Mouse (Mus musculus) midbrain, embryonic 13.5 days (tissue): ENCODE data around the gene 4930404H24Rik. TPM values are rescaled to one million over a fixed set of nuclear protein-coding genes. Genes with fewer than 3 reads are reported as not detected.
A peak's percentile ranks its signal among the peaks of the same experiment; 100 is the strongest.

ENCODE experiments used
- ATAC-seq: fragments of 200-750 bp; cut with Nextera tagmentation; 2 replicates; pipeline ENCODE4 v1.8.0; 2017; ENCODE audit warnings: mild to moderate bottlenecking, moderate TSS enrichment, moderate library complexity
- H3K27ac ChIP-seq: fragments of 300-500 bp; sonication (generic); 2 replicates; pipeline ENCODE4 v1.5.1; 2015; ENCODE audit warnings: inconsistent platforms, mild to moderate bottlenecking, moderate library complexity
- H3K27me3 ChIP-seq: fragments of 300-500 bp; sonication (generic); 2 replicates; pipeline ENCODE4 v1.6.1; 2015; ENCODE audit warnings: mild to moderate bottlenecking, inconsistent platforms
- H3K36me3 ChIP-seq: fragments of 300-500 bp; sonication (generic); 2 replicates; pipeline ENCODE4 v1.6.1; 2015; ENCODE audit warnings: mild to moderate bottlenecking, inconsistent platforms
- H3K4me1 ChIP-seq: fragments of 300-500 bp; sonication (generic); replicated peaks from 2 replicates; pipeline ENCODE4 v1.6.1; 2015; ENCODE audit warnings: inconsistent platforms
- H3K4me2 ChIP-seq: fragments of 300-500 bp; sonication (generic); replicated peaks from 2 replicates; pipeline ENCODE4 v1.6.1; 2015; ENCODE audit warnings: moderate library complexity, mild to moderate bottlenecking, inconsistent platforms
- H3K4me3 ChIP-seq: fragments of 300-500 bp; sonication (generic); replicated peaks from 2 replicates; pipeline ENCODE4 v1.5.1; 2015; ENCODE audit warnings: mild to moderate bottlenecking, inconsistent platforms
- H3K9ac ChIP-seq: fragments of 300-500 bp; sonication (generic); replicated peaks from 2 replicates; pipeline ENCODE4 v1.6.1; 2015; ENCODE audit warnings: mild to moderate bottlenecking, inconsistent platforms
- H3K9me3 ChIP-seq: fragments of 300-500 bp; sonication (generic); 2 replicates; pipeline ENCODE4 v1.6.1; 2016; ENCODE audit warnings: mild to moderate bottlenecking, inconsistent platforms
- WGBS: fragments of 180-500 bp; shearing (Covaris S2); methylation state at CpG from one replicate; pipeline ENCODE4 v1.1.7; 2015; 5-methylcytosine and 5-hydroxymethylcytosine counted together
- polyA plus RNA-seq: library from polyadenylated mRNA; unstranded; fragments of >200 nt; fragmentation: Nextera tagmentation; extraction: Ambion mirVana; gene quantifications from 2 replicates; pipeline ENCODE4 v1.2.1, GENCODE M21; 2015

The 4930404H24Rik gene
- polyA plus RNA-seq, 1 experiment from 2014 or later, result not detected

DNA sequence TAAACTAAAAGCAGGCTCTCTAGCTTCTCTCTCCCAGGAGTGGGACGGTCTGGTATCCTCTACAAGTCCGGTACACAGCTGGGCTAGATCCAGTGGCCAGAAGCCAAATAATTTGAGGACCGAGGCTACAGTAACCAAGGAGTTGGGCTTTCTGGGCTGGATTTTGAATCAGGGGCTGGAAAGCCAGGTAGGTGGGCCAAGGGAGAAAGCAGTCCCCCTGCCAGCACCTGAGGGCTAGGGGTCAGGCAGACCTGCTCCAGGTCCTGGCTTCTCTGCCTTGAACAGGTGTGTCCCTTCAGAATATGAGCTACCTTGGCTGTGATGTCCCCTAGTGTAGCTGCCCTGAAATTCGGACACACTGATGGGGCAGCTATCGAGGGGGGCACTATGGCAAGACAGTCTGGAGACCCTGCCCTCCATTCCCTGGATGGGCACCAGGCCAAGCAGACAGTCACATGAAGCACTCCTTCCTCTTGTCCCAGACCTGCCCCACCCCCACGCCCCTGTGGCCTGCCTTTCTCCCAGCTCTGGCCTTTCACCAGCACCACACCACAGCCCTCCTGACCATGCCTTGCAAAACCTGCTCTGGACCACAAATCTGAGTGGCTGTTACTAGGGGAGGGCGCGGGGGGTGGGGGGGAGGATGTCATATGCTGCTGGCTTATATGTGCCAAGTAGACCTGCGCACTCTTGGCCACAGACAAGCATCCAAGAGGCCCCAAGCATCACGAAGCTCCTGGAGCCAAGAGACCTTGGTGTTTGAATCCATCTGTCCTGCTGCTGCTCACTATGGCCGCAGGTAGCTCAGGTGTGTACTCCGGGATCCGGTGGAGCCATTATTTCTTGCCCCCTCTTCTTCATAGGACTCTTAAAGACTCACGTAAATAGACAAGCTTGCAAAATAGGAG lies 20.1 kb downstream of the 4930404H24Rik start:
- ATAC-seq, result no peak
- no peaks in the 10 kb centered on the region for H3K9me3 ChIP-seq
- H3K27me3 ChIP-seq, result no peaks in the 10 kb centered on the region
- 0 out of 2 replicates have a peak overlapping the region, but pooled peaks have one; percentile 7 for H3K9ac ChIP-seq
- WGBS, result 78% methylated on average over 14 of the region's 14 CpGs
- H3K4me2 ChIP-seq, result no peak overlapping the region
- H3K4me1 ChIP-seq, result peaks cover 65% of the 10 kb centered on the region
- H3K4me3 ChIP-seq, result no peak overlapping the region
- peak overlapping the region; percentile 10; the same call in 1 of the 2 replicates for H3K27ac ChIP-seq
- no peaks in the 10 kb centered on the region for H3K36me3 ChIP-seq

DNA sequence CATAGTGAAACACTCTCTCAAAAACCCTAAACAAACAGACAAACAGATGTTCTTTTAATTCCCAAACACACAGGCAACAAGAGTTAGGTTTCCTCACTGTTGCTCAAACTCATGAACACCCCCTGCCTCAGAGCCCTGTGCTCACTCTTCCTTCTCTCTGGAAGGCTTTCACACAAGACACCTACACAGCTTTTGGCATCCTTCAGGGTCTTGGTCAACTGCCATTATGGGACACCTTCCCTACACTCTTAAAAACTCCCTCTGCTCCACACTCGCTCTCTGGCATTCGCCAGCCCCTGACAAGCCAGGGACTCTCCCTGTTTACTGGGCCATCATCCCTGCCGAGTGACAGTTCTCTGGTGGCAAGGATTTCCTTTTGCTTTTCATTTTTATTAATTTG lies 21.4 kb downstream of the 4930404H24Rik start:
- WGBS, result 89% methylated on average over 3 of the region's 3 CpGs

GRCm38 (mm10) chr2:153514497-153515380 lies 22.1 kb downstream of the 4930404H24Rik start:
- Histone ChIP-seq H3K9ac (no peak overlapping the region), H3K4me2 (no peak overlapping the region), H3K36me3 (no peaks in the 10 kb centered on the region), H3K27me3 (no peaks in the 10 kb centered on the region), H3K27ac (no peak overlapping the region), H3K4me1 (peaks cover 45% of the 10 kb centered on the region), H3K9me3 (no peaks in the 10 kb centered on the region), H3K4me3 (no peak overlapping the region)
- WGBS, result 79% methylated on average over 14 of the region's 14 CpGs
- no peak for ATAC-seq

More for the DNA sequence above, 21.4 kb downstream of the 4930404H24Rik start:
- H3K4me3 ChIP-seq, result no peak overlapping the region
- H3K4me1 ChIP-seq, result peaks cover 53% of the 10 kb centered on the region
- H3K9me3 ChIP-seq, result no peaks in the 10 kb centered on the region
- H3K27me3 ChIP-seq, result no peaks in the 10 kb centered on the region
- ATAC-seq, result no peak
- H3K36me3 ChIP-seq, result no peaks in the 10 kb centered on the region
- no peak overlapping the region for H3K4me2 ChIP-seq
- H3K27ac ChIP-seq, result no peak overlapping the region
- H3K9ac ChIP-seq, result no peak overlapping the region

DNA sequence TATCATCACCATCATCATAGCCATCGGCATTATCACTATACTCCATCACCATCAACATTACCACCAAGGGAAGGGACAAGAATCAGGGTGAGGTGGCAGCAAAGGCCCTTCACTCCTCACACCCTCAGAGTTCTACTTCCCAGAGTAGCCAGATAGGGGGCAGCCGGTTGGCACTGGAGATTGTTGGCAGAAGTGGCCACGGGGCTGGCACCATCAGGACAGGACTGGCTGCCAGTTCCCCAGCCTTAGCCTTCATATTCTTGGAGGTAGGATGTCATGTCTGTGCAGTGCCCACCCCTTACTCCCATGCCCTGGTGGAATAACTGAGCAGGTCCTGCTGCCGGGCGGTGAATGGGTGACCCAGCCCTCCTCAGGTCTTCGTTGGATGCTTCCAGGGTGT lies 23.0 kb downstream of the 4930404H24Rik start:
- Histone ChIP-seq H3K4me3 (no peak overlapping the region), H3K36me3 (no peaks in the 10 kb centered on the region), H3K9me3 (no peaks in the 10 kb centered on the region), H3K4me1 (peaks cover 39% of the 10 kb centered on the region), H3K9ac (no peak overlapping the region; the same call in 1 of the 2 replicates), H3K27ac (no peak overlapping the region), H3K27me3 (no peaks in the 10 kb centered on the region), H3K4me2 (no peak overlapping the region)
- WGBS, result 89% methylated on average over 6 of the region's 6 CpGs
- no peak for ATAC-seq

DNA sequence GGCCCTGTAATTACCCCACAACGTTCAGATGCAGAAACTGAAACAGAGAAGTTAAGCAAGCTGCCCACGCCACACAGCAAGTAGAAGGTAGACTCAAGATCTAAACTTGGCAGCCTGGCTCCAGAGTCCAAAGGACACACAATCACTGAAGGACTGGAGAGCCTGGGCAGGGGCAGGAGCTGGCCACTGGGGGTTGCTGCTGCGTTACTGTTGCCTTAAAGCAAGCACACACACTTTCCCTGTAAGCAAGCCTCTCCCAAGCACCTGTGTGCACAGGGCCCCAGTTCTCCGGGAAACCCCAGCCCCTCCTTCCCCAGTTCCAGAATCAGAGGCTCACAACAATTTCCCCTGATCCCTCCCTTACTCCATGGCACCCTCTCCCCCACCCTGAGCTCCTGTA lies 24.4 kb downstream of the 4930404H24Rik start:
- WGBS, result 46% methylated on average over 4 of the region's 4 CpGs
- Histone ChIP-seq H3K4me3 (no peak overlapping the region), H3K9me3 (no peaks in the 10 kb centered on the region), H3K27me3 (no peaks in the 10 kb centered on the region), H3K9ac (no peak overlapping the region), H3K4me1 (peaks cover 41% of the 10 kb centered on the region), H3K4me2 (no peak overlapping the region), H3K27ac (no peak overlapping the region), H3K36me3 (no peaks in the 10 kb centered on the region)
- ATAC-seq, result no peak

- peaks cover 59% of the 10 kb centered on the region for H3K4me1 ChIP-seq
Observed at GRCm38 (mm10) chr2:153520057-153520456, 27.5 kb downstream of the 4930404H24Rik start.

GRCm38 (mm10) chr2:153522270-153522669 lies 29.7 kb downstream of the 4930404H24Rik start:
- Histone ChIP-seq H3K27ac (peak overlapping the region; percentile 35), H3K9ac (peak overlapping the region; percentile 19), H3K27me3 (no peaks in the 10 kb centered on the region), H3K4me3 (no peak overlapping the region), H3K4me2 (no peak overlapping the region), H3K9me3 (no peaks in the 10 kb centered on the region), H3K4me1 (peaks cover 70% of the 10 kb centered on the region), H3K36me3 (no peaks in the 10 kb centered on the region)
- peak; percentile 69 for ATAC-seq
- WGBS, result 23% methylated on average over 4 of the region's 4 CpGs

More at GRCm38 (mm10) chr2:153520057-153520456, 27.5 kb downstream of the 4930404H24Rik start:
- no peak overlapping the region for H3K9ac ChIP-seq
- no peaks in the 10 kb centered on the region for H3K36me3 ChIP-seq
- no peaks in the 10 kb centered on the region for H3K27me3 ChIP-seq
- no peak overlapping the region for H3K4me3 ChIP-seq
- no peak overlapping the region for H3K4me2 ChIP-seq
- H3K27ac ChIP-seq, result no peak overlapping the region
- ATAC-seq, result no peak
- H3K9me3 ChIP-seq, result no peaks in the 10 kb centered on the region
- WGBS, result 79% methylated on average over 9 of the region's 9 CpGs

DNA sequence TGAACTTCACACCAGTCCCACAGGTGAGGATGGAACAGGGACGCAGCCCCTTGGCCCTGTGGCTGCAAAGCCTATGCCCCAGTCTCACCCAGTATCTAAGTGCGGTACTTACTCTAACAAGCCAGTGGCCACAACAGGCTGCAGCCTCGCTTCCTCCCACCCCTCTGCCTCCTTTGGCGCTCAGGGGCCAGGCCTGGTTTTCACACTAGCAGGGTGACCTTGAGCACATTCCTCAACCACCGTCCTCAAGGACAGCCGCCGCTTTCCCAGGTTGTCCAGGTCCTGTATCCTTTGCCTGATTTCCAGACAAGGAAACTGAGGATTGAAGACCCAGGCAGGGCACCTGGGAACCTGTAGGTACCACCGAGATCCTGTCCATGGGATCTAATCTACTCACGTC lies 30.6 kb downstream of the 4930404H24Rik start:
- 71% methylated on average over 9 of the region's 9 CpGs for WGBS
- Histone ChIP-seq H3K27me3 (no peaks in the 10 kb centered on the region), H3K9ac (no peak overlapping the region), H3K4me3 (no peak overlapping the region), H3K27ac (no peak overlapping the region), H3K4me1 (peaks cover 76% of the 10 kb centered on the region), H3K9me3 (no peaks in the 10 kb centered on the region), H3K4me2 (no peak overlapping the region), H3K36me3 (no peaks in the 10 kb centered on the region)
- no peak for ATAC-seq

DNA sequence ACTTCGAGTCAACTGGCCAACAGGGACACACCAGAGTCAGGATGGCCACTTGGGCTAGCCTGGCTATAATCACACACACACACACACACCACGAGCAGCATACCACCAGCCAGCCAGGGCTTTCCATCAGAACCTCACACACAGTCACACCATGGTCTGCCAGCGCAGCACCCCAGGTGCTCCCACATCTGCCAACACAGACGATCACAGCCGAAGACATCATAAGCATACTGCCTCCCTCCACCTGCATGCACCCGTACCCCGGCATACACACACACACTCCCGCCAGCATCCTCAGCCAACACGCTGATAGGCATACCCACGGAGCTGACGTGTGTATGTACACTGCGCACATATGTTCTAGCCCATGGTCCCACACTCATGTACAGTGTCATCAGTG lies 31.1 kb downstream of the 4930404H24Rik start:
- H3K36me3 ChIP-seq, result no peaks in the 10 kb centered on the region
- H3K4me1 ChIP-seq, result peaks cover 79% of the 10 kb centered on the region
- no peak overlapping the region for H3K9ac ChIP-seq
- no peak overlapping the region for H3K4me2 ChIP-seq
- WGBS, result 89% methylated on average over 12 of the region's 12 CpGs
- ATAC-seq, result no peak
- no peak overlapping the region for H3K27ac ChIP-seq
- no peak overlapping the region for H3K4me3 ChIP-seq
- H3K9me3 ChIP-seq, result no peaks in the 10 kb centered on the region
- no peaks in the 10 kb centered on the region for H3K27me3 ChIP-seq

DNA sequence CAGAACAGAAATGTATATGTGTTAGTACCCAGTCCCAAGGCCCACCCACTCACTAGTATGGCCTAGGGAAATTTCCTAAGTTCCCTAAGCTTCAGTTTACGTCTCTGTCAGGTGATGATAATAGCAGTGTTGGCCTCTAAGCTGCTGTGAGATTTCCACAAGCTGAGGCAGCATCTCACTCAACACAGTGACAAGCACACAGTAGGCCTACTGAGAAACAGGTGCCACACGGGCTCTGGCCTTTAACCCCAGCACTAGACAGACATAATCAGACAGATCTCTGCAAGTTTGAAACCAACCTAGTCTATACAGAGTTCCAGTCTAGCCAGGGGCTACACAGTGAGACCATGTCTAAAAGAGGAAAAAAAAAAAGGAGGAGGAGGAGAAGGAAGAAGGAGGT lies 32.1 kb downstream of the 4930404H24Rik start:
- H3K9ac ChIP-seq, result no peak overlapping the region
- no peak overlapping the region for H3K4me3 ChIP-seq
- H3K27me3 ChIP-seq, result no peaks in the 10 kb centered on the region
- peaks cover 81% of the 10 kb centered on the region for H3K4me1 ChIP-seq
- H3K4me2 ChIP-seq, result no peak overlapping the region
- 71% methylated on average over 2 of the region's 2 CpGs for WGBS
- H3K9me3 ChIP-seq, result no peaks in the 10 kb centered on the region
- H3K27ac ChIP-seq, result no peak overlapping the region
- H3K36me3 ChIP-seq, result no peaks in the 10 kb centered on the region
- no peak for ATAC-seq

DNA sequence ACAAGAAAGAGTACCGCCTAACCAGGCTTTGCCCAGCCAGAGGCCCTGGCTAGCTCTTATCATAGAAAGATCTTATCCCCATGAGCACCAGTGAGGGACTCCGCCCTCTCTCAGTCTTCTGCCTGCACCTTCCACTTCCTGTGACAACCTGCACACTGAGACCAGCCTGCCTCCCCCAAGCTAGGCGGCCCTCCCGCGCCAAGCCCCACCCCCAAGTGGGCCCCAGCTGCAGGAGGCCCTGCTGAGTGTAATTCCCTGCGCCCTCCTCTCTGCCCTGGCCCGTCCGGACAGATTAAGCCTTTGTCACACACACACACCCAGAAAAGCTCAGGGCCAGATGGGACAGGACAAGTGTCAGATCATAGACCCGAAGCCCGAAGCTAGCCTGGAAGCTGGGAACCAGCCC lies 33.3 kb downstream of the 4930404H24Rik start:
- WGBS, result 11% methylated on average over 10 of the region's 10 CpGs
- H3K9ac ChIP-seq, result peak overlapping the region; percentile 33; the same call in 1 of the 2 replicates
- H3K4me3 ChIP-seq, result no peak overlapping the region
- no peaks in the 10 kb centered on the region for H3K9me3 ChIP-seq
- H3K36me3 ChIP-seq, result no peaks in the 10 kb centered on the region
- ATAC-seq, result no peak
- H3K27ac ChIP-seq, result peak overlapping the region; percentile 96
- H3K4me1 ChIP-seq, result peaks cover 83% of the 10 kb centered on the region
- H3K4me2 ChIP-seq, result peak overlapping the region; percentile 91
- H3K27me3 ChIP-seq, result no peaks in the 10 kb centered on the region; the same call in 1 of the 2 replicates
